Mouse (Mus musculus) left cerebral cortex, postnatal 25 days (tissue): Measurements from ENCODE around the gene Asb1. TPM values are rescaled to one million over a fixed set of nuclear protein-coding genes. Genes with fewer than 3 reads are reported as not detected.

ENCODE experiments used
- DNase-seq, 2 experiments: peaks; one replicate each; pipeline ENCODE4 v3.0.0; 2022; ENCODE audit warnings: low spot score in 2 of 2, mixed read lengths in 1 of 2
- intact Hi-C: fragments of 180-260 bp; cut with DNase I; formaldehyde crosslinking; loops from one replicate; pipeline ENCODE4 v1.15.1; 2025
- total RNA-seq, 2 experiments: library from RNA; stranded (reverse); gene quantifications; 2 replicates each; pipeline ENCODE4 v1.2.3; 2021

The Asb1 gene
- 10 to 100 TPM; 41.7 to 42.4 TPM for total RNA-seq

- DNase-seq: peak; percentile 93 to 97
- intact Hi-C loops: no loop called here
Observed at GRCm38 (mm10) chr1:91540271-91540826, at the start of gene Asb1. Gene Asb1 (plus strand): TSS chr1:91540544.

GRCm38 (mm10) chr1:91492740-91493139 lies 47.6 kb upstream of the Asb1 start:
- intact Hi-C loops: no loop called here
- DNase-seq: no peak

- DNase-seq: peak in 1 of 2 experiments; percentile 6
- intact Hi-C loops: no loop called here
Observed at GRCm38 (mm10) chr1:91493938-91494337, 46.4 kb upstream of the Asb1 start.

GRCm38 (mm10) chr1:91494457-91495140 lies 45.7 kb upstream of the Asb1 start, which contains the start of gene Traf3ip1:
Gene Traf3ip1 (plus strand): TSS chr1:91494647.
- intact Hi-C loops: no loop called here
- peak; percentile 93 for DNase-seq

- intact Hi-C loops: no loop called here
- no peak for DNase-seq
Observed at GRCm38 (mm10) chr1:91495321-91495720, 45.0 kb upstream of the Asb1 start.

- no peak for DNase-seq
- intact Hi-C loops: no loop called here
Observed at GRCm38 (mm10) chr1:91498579-91498978, 41.8 kb upstream of the Asb1 start.

GRCm38 (mm10) chr1:91504615-91505014 lies 35.7 kb upstream of the Asb1 start:
- intact Hi-C loops: no loop called here
- DNase-seq: no peak

GRCm38 (mm10) chr1:91514916-91515315 lies 25.4 kb upstream of the Asb1 start:
- intact Hi-C loops: no loop called here
- no peak for DNase-seq

GRCm38 (mm10) chr1:91515642-91516041 lies 24.7 kb upstream of the Asb1 start:
- DNase-seq: no peak
- intact Hi-C loops: no loop called here

- intact Hi-C loops: loop anchor here (5.0 to 10.0 kb wide), 3 partner anchors 349 to 931 kb away; no protein-coding TSS in a partner anchor
- peak; percentile 65 to 67 for DNase-seq
Observed at GRCm38 (mm10) chr1:91523759-91524158, 16.6 kb upstream of the Asb1 start.

GRCm38 (mm10) chr1:91525838-91526237 lies 14.5 kb upstream of the Asb1 start:
- no peak for DNase-seq
- intact Hi-C loops: loop anchor here (10.0 kb wide), 1 partner anchor 929 kb away; no protein-coding TSS in a partner anchor

- intact Hi-C loops: no loop called here
- no peak for DNase-seq
Observed at GRCm38 (mm10) chr1:91530166-91530565, 10.2 kb upstream of the Asb1 start.

- intact Hi-C loops: no loop called here
- no peak for DNase-seq
Observed at GRCm38 (mm10) chr1:91532243-91532642, 8.1 kb upstream of the Asb1 start.

- intact Hi-C loops: no loop called here
- DNase-seq: no peak
Observed at GRCm38 (mm10) chr1:91532892-91533291, 7.5 kb upstream of the Asb1 start.

GRCm38 (mm10) chr1:91533483-91533882 lies 6.9 kb upstream of the Asb1 start:
- intact Hi-C loops: no loop called here
- no peak for DNase-seq

- DNase-seq: no peak
- intact Hi-C loops: no loop called here
Observed at GRCm38 (mm10) chr1:91533961-91534723, 6.2 kb upstream of the Asb1 start.

- intact Hi-C loops: no loop called here
- DNase-seq: no peak
Observed at GRCm38 (mm10) chr1:91537786-91538569, 2.4 kb upstream of the Asb1 start.

- no peak for DNase-seq
- intact Hi-C loops: no loop called here
Observed at GRCm38 (mm10) chr1:91538570-91538929, 1.8 kb upstream of the Asb1 start.

GRCm38 (mm10) chr1:91539246-91539645 lies 1.1 kb upstream of the Asb1 start:
- no peak for DNase-seq
- intact Hi-C loops: no loop called here

GRCm38 (mm10) chr1:91539704-91540270 lies 557 bp upstream of the Asb1 start:
- no peak for DNase-seq
- intact Hi-C loops: no loop called here
